Mouse (Mus musculus) forebrain, postnatal 0 days (tissue): ENCODE data around the gene Hist1h2bm. TPM values are rescaled to one million over a fixed set of nuclear protein-coding genes. Genes with fewer than 3 reads are reported as not detected.
A peak's percentile ranks its signal among the peaks of the same experiment; 100 is the strongest.
"Not testable (repeated sequence)": the region's sequence is repeated elsewhere in the genome, so short reads cannot be mapped to it uniquely, and the experiment has no call there.

Experiments
- ATAC-seq: fragments of 200-750 bp; cut with Nextera tagmentation; 2 replicates; pipeline ENCODE4 v1.8.0; 2017; ENCODE audit warnings: mild to moderate bottlenecking, moderate library complexity
- DNase-seq: peaks from one replicate; pipeline ENCODE4 v3.0.0-alpha.2; 2015
- H3K27ac ChIP-seq: fragments of 300-500 bp; sonication (generic); 2 replicates; pipeline ENCODE4 v1.5.1; 2014; ENCODE audit warnings: low read depth, mild to moderate bottlenecking, antibody characterized with exemption, low read length, moderate library complexity, mixed read lengths
- H3K27me3 ChIP-seq: fragments of 300-500 bp; sonication (generic); 2 replicates; pipeline ENCODE4 v1.6.1; 2014; ENCODE audit warnings: mild to moderate bottlenecking, low read length, mixed read lengths; ENCODE audit not compliant: insufficient read depth
- H3K36me3 ChIP-seq: fragments of 300-500 bp; sonication (generic); 2 replicates; pipeline ENCODE4 v1.6.1; 2014; ENCODE audit warnings: mild to moderate bottlenecking, moderate library complexity; ENCODE audit not compliant: insufficient read depth
- H3K4me1 ChIP-seq: fragments of 300-500 bp; sonication (generic); 2 replicates; pipeline ENCODE4 v1.6.1; 2014; ENCODE audit warnings: antibody characterized with exemption; ENCODE audit not compliant: insufficient read depth
- H3K4me2 ChIP-seq: fragments of 300-500 bp; sonication (generic); 2 replicates; pipeline ENCODE4 v1.6.1; 2014; ENCODE audit warnings: low read depth, mild to moderate bottlenecking, moderate library complexity
- H3K4me3 ChIP-seq: fragments of 300-500 bp; sonication (generic); 2 replicates; pipeline ENCODE4 v1.5.1; 2014; ENCODE audit warnings: low read depth, low read length, mixed read lengths
- H3K9ac ChIP-seq: fragments of 300-500 bp; sonication (generic); 2 replicates; pipeline ENCODE4 v1.6.1; 2014; ENCODE audit warnings: mild to moderate bottlenecking
- H3K9me3 ChIP-seq: fragments of 300-500 bp; sonication (generic); 2 replicates; pipeline ENCODE4 v1.6.1; 2016; ENCODE audit warnings: low read length
- CTCF ChIP-seq: sonication (generic); IDR thresholded peaks from 2 replicates; pipeline ENCODE4 v1.5.1; 2016; ENCODE audit warnings: antibody characterized with exemption, control low read depth, low read depth
- WGBS: fragments of 180-500 bp; shearing (Covaris S2); extraction: QIAGEN DNeasy Blood & Tissue Kit; methylation state at CpG from one replicate; pipeline ENCODE4 v1.1.7; 2014; 5-methylcytosine and 5-hydroxymethylcytosine counted together
- polyA plus RNA-seq: library from polyadenylated mRNA; unstranded; fragments of >200 nt; fragmentation: Nextera tagmentation; extraction: Ambion mirVana; gene quantifications from 2 replicates; pipeline ENCODE4 v1.2.1, GENCODE M21; 2015
- total RNA-seq: library from RNA; depleted of rRNA; stranded (reverse); fragments of >200 nt; gene quantifications from 2 replicates; pipeline ENCODE4 v1.2.3, GENCODE M21; 2014

Gene Hist1h2bm
- total and polyA plus RNA-seq, 2 experiments from 2014 or later = 356 TPM; not detected in 1

- peak; percentile 5; the same call in 1 of the 2 replicates for ATAC-seq
- Histone ChIP-seq H3K9ac (peak overlapping the region; percentile 64; the same call in 1 of the 2 replicates), H3K36me3 (no peaks in the 10 kb centered on the region), H3K27me3 (no peaks in the 10 kb centered on the region), H3K9me3 (no peaks in the 10 kb centered on the region), H3K27ac (peak overlapping the region; percentile 94), H3K4me1 (peaks cover 4% of the 10 kb centered on the region; the same call in 1 of the 2 replicates), H3K4me3 (no peak overlapping the region), H3K4me2 (0 out of 2 replicates have a peak overlapping the region, but pooled peaks have one; percentile 69)
- peak; percentile 43 for TF ChIP-seq CTCF
- 73% methylated on average over 5 of the region's 5 CpGs for WGBS
- no peak for DNase-seq
These were observed 11.6 kb downstream of the Hist1h2bm start for GRCm38 (mm10) chr13:21733466-21733865.

DNA sequence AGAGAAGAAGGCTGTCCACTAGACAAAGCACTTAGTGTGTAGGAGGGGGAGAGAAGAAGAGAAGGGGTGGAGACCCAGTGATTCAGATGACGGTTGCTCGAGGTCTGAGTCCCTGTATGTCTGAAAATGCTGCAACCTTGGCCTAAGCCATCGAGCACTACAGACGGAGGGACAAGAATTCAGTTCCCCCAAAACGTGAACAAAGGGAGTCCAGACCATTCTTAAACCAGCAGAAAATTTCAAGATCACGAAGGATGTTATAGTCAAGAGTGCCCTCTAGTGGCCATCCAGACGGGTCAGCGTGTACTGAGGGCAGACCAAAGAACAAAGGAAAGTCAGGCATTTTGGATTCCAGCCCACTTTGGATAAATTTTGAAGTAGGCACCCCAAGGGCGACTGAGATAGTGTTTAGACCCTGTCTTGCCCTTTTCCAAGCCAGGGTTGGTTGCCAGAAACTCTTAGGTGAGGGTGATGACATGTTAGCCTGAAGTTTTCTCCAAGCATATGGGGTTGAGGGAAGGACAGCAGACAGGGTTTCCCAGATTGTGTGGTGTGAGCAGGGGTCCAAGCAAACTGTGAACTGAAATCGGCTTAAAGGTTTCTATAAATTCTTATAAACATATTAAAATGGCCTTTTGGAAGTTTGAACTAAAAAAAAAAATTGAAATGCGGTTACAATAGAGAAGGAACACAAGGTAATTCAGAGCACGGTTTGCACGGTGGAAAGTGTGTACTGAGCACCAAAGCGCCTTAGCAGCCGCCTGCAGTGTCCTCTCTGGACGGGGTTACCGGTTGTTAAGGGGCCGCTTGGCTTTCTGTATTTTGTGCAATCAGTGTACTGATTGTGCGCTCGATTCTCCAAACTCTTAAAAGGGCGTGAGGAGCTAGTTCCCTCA lies 12.4 kb downstream of the Hist1h2bm start:
- Histone ChIP-seq H3K27me3 (no peaks in the 10 kb centered on the region), H3K4me3 (peak overlapping the region; percentile 49), H3K4me1 (peaks cover 4% of the 10 kb centered on the region; the same call in 1 of the 2 replicates), H3K9ac (peak overlapping the region; percentile 64), H3K36me3 (no peaks in the 10 kb centered on the region), H3K27ac (peak overlapping the region; percentile 94), H3K4me2 (peak overlapping the region; percentile 69), H3K9me3 (no peaks in the 10 kb centered on the region)
- TF ChIP-seq CTCF = peak; percentile 88
- under 1% methylated on average over 21 of the region's 21 CpGs for WGBS
- DNase-seq = peak; percentile 93
- peak; percentile 81 for ATAC-seq

DNA sequence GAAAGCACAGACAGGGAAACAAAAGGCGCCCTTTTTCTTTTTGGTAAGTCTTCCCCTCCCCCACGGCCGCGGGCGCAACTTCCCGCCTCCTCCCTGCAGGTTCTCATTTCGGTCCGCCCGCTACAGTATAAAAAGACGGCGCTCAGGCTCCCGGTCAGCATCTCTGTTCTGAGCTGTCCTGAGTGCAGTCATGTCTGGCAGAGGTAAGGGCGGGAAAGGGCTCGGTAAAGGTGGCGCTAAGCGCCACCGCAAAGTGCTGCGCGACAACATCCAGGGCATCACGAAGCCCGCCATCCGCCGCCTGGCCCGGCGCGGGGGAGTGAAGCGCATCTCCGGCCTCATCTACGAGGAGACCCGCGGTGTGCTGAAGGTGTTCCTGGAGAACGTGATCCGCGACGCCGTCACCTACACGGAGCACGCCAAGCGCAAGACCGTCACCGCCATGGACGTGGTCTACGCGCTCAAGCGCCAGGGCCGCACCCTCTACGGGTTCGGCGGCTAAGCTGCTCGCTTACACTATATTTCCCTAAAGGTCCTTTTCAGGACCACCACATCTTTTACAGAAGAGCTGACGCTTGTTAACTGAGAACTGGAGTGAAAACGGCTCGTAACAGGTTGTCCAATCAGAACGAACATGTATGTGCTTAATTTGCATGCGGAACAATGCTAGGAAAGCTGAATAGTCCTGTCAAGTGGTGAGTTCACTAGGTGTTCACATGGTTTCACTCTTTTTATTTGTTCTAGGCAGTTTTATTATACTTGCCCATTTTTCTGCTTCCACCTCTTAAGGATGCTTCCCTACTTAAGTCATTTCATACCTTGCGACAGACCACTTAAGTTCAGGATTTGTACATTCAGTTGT lies 13.3 kb downstream of the Hist1h2bm start, which contains the start of gene Hist1h4j:
Gene Hist1h4j, plus strand, starts transcription at position 159 of the 862 bp plus-strand sequence.
- not testable (repeated sequence) for H3K4me1 ChIP-seq, H3K9me3 ChIP-seq, H3K27me3 ChIP-seq, H3K36me3 ChIP-seq
- Histone ChIP-seq H3K4me2 (peak within 1 kb of the TSS; percentile 69), H3K4me3 (peak within 1 kb of the TSS; percentile 49), H3K27ac (peak within 1 kb of the TSS; percentile 94), H3K9ac (peak within 1 kb of the TSS; percentile 64)
- under 1% methylated on average over 41 of the region's 56 CpGs for WGBS
- DNase-seq (peak; percentile 94), ATAC-seq (peak; percentile 87)

GRCm38 (mm10) chr13:21745006-21745405 lies 23.2 kb downstream of the Hist1h2bm start:
- H3K27me3 ChIP-seq = no peaks in the 10 kb centered on the region
- H3K4me2 ChIP-seq = no peak overlapping the region
- TF ChIP-seq CTCF = no peak
- H3K27ac ChIP-seq = no peak overlapping the region
- 90% methylated on average over 1 of the region's 1 CpGs for WGBS
- ATAC-seq = no peak
- no peaks in the 10 kb centered on the region for H3K9me3 ChIP-seq
- H3K9ac ChIP-seq = no peak overlapping the region
- no peaks in the 10 kb centered on the region for H3K36me3 ChIP-seq
- peaks cover 13% of the 10 kb centered on the region for H3K4me1 ChIP-seq
- no peak overlapping the region for H3K4me3 ChIP-seq
- no peak for DNase-seq

DNA sequence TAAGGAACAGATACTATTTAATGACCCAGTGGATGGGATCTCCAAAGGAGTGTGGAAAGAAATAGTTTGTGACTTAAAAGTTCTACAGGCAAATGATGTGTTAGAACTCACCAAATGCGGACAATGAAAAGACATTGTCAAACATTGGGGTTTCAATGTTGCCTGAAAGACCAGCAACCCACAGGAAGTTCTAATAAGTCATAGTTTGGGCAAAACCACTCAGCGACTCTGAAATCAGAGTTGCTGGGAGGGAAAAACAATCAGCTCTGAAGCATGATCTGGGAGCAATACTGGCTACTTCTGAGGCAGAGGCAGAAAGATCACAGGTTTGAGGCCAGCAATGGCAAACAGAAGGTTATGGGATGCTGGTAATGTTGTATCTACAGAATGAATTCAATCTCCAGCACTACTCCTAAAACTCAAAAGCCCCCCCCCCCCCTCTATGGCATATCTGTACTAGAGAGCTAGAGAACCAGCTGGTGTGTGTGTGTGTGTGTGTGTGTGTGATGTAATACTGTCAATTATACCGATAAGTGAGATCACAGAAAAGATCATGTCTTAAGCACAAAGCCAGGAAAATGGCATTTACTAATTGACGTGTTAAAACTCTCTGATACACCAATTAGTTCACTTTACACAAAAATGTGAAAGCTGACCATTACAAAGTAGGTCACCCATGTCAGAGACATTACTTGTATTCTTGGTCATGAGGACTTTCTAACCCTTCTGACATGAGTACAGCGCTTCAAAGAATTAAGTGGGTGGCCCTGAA lies 27.7 kb downstream of the Hist1h2bm start:
- Histone ChIP-seq H3K27ac (peak overlapping the region; percentile 71), H3K9me3 (no peaks in the 10 kb centered on the region), H3K4me3 (peak overlapping the region; percentile 55), H3K36me3 (no peaks in the 10 kb centered on the region), H3K27me3 (no peaks in the 10 kb centered on the region), H3K9ac (peak overlapping the region; percentile 64), H3K4me1 (peaks cover 18% of the 10 kb centered on the region), H3K4me2 (peak overlapping the region; percentile 72)
- TF ChIP-seq CTCF = no peak
- DNase-seq (peak; percentile 51), ATAC-seq (no peak)
- WGBS = 3% methylated on average over 5 of the region's 5 CpGs

DNA sequence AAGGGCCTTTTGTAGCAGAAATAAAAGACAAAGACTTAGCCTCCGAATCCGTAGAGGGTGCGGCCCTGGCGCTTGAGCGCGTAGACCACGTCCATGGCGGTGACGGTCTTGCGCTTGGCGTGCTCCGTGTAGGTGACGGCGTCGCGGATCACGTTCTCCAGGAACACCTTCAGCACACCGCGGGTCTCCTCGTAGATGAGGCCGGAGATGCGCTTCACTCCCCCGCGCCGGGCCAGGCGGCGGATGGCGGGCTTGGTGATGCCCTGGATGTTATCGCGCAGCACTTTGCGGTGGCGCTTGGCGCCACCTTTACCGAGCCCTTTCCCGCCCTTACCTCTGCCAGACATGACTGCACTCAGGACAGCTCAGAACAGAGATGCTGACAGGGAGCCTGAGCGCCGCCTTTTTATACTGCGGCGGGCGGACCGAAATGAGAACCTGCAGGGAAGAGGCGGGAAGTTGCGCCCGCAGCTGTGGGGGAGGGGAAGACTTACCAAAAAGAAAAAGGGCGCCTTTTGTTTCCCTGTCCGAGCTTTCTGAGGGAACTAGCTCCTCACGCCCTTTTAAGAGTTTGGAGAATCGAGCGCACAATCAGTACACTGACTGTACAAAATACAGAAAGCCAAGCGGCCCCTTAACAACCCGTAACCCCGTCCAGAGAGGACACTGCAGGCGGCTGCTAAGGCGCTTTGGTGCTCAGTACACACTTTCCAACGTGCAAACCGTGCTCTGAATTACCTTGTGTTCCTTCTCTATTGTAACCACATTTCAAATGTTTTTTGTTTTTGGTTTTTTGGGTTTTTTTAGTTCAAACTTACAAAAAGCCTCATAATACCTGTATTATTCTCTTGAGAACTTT lies 28.5 kb downstream of the Hist1h2bm start, which contains the start of gene Hist1h4k:
Gene Hist1h4k, minus strand, starts transcription at position 347 of the 859 bp plus-strand sequence.
- Histone ChIP-seq H3K4me2 (peak within 1 kb of the TSS; percentile 72), H3K4me3 (peak within 1 kb of the TSS; percentile 55), H3K27ac (peak within 1 kb of the TSS; percentile 71), H3K4me1 (peaks cover 18% of the 10 kb centered on the region), H3K9ac (peak within 1 kb of the TSS; percentile 64)
- H3K9me3 ChIP-seq, H3K27me3 ChIP-seq, H3K36me3 ChIP-seq: not testable (repeated sequence)
- peak; percentile 81 for ATAC-seq
- DNase-seq = peak; percentile 95
- under 1% methylated on average over 42 of the region's 56 CpGs for WGBS
